Mouse (Mus musculus) fat pad, adult 2 months (tissue): ENCODE measurements at regions not wholly inside any gene's neighbourhood (a gene's known extent, or its start where the extent isn't known, plus 50 kb on each side); places are given as distances from the start of the nearest gene placed in this dataset.

Experiments
- DNase-seq: peaks from one replicate; pipeline ENCODE4 v3.0.0-alpha.2; 2011; ENCODE audit warnings: low read depth, low spot score; ENCODE audit errors: extremely low read depth

DNA sequence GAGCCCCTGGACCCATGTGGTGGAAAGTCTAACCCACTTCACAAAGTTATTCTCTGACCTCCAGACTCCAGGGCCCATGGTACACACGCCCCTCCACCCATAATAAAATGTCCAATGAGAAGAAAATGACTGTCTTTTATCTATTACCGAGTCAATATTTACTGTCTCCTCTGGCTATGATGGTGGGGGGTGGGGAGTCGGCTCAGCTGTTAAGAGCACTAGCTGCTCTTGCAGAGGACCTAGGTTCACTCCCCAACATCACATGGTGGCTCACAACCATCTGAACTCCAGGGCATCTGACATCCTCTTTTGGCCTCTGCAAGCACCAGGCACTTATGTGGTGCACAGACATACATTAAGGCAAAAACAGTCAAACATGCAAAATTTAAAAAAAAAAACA is 93.8 kb upstream of the Tmem189 start:
- DNase-seq = no peak

GRCm38 (mm10) chr2:167782231-167782999 is 92.8 kb upstream of the Tmem189 start:
- no peak for DNase-seq

GRCm38 (mm10) chr2:167781496-167781895 is 91.9 kb upstream of the Tmem189 start:
- no peak for DNase-seq

- DNase-seq = no peak
These were observed 89.1 kb upstream of the Tmem189 start for GRCm38 (mm10) chr2:167778691-167779090.

GRCm38 (mm10) chr2:167778271-167778670 is 88.6 kb upstream of the Tmem189 start:
- DNase-seq = no peak

GRCm38 (mm10) chr2:167777331-167778085 is 87.9 kb upstream of the Tmem189 start:
- DNase-seq = no peak

- DNase-seq = no peak
These were observed 86.9 kb upstream of the Tmem189 start for GRCm38 (mm10) chr2:167776251-167777168.

DNA sequence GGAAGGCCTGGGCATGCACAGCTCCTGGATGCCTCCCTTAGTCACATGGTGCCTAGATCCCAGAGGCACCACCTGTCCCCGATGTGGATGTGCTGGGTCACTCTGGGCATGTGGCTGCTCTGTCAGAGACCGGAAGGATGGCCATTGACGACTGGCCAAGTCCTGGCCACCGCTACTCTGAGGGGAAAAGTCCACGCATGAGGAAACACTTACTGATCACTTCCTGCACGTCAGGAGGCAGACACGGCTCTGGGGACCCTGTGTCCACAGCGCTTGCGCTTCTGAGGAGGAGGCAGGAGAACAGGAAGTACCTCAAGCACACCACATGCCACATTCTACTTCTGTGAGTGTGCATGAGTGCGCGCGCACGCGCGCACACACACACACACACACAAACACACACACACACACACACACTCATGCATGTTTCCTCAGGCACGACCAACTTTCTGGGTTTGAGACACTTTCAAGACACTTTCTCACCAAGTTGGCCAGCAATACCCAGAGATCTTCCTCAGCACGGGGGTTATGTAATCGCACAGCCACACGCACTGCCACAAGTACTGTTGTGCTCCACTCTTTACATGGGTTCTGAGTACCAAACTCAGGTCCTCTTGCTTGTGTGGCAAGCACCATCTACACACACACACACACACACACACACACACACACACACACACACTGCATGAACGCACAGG is 85.7 kb upstream of the Tmem189 start:
- no peak for DNase-seq

DNA sequence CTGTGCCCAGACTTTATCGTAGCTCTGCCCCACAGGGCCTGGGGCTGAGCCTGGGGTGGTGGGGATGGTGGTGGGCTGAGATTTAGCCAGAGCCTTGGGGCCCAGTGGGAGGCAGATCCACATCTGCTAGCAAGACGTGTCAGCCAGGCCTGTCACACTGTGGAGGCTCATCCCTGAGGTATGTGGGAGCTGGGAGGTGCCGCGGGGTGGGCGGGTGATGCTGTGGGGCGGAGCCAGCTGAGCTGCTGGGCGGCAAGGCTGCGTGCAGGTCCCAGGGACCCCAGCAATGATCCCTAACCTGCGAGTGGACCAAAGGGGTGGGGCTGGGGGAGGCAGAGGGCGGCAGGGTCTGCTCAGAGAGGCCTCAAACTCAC is 85.2 kb upstream of the Tmem189 start:
- DNase-seq = no peak

GRCm38 (mm10) chr2:167774166-167774805 is 84.7 kb upstream of the Tmem189 start:
- no peak for DNase-seq

DNA sequence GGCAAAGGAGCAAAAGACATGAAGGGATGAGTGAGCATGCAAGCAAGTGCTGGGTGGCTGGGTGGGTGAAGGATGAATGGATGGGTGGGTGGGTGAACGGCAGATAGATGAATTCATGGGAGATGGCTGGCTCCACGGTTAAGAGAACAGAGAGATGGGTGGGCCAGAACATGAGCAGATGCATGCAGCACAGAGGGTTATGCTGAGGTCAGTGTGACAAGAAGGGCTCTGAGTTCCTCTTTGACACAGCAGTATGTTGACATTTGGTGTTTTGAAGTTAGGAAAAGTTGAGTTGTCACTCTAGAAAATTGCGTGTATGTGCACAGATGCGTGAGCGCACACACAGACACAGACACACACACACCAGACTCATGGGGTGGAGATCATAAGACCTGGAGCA is 83.2 kb upstream of the Tmem189 start:
- no peak for DNase-seq

DNA sequence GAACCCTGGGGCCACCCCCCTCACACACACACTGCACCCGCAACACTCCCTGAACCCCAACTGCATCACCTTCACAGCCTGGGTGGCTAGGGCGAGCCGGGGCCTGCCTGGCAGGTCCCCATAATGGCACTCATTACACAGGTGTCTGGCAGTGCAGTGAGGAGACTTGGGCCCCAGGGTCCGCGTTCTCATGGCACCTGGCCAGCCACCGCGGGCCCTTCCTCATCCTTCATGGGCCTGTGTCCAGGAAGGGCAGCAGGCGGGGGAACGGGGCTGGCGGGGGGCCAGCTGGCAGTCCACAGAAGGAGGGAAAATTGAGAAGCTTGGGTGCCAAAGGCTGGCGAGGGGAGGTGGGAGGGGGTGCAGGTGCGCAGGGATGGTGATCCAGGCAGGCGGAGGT is 78.3 kb upstream of the Tmem189 start:
- no peak for DNase-seq

- DNase-seq = no peak
These were observed 77.7 kb upstream of the Tmem189 start for GRCm38 (mm10) chr2:167767371-167767770.

DNA sequence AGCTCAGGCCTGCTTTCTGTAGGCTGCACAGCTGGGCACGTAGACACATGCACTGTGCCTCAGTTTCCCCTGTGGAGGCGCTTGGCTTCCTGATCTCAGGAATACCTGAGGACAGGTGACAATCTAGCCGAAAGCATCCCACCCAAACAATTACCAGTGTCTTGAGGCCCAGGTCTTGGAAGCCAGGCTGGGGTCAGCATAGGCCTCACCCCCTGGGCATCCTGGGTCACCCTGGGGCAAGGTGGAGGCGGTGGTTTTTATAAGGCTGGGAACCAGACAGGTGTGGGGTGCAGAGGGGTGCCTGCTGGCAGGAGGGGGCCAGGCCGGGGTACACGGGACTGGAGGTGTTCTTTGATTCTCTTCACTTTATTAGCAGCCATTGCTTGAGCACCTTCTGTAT is 76.2 kb upstream of the Tmem189 start:
- no peak for DNase-seq

- no peak for DNase-seq
These were observed 75.6 kb upstream of the Tmem189 start for GRCm38 (mm10) chr2:167765072-167765800.

DNA sequence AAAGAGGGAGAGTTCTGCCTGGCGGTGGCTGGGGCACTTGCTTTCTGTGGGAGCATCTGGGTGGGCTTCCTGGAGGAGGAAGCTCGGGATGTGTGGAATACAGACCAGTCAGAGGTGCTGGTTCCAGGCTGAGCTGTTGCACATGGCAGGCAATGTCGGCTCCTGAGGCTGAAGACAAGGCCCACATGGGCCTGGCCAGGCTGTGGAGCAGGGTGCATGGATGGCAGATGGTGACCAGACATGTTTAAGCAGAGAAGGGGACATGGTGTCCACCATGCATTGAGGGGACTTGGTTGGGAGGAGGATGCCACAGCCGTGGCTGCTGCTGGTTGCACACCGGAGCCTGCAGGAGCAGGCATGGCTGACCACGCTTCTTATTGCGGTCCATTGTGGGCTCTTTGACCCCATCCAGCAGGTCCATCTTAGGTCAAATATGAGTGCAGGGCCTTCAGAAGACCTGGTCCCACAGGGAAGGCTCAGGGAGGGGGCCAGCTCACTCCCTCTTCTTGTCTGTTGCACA is 74.3 kb upstream of the Tmem189 start:
- DNase-seq = no peak

- no peak for DNase-seq
These were observed 71.8 kb upstream of the Tmem189 start for GRCm38 (mm10) chr2:167761404-167761936.

DNA sequence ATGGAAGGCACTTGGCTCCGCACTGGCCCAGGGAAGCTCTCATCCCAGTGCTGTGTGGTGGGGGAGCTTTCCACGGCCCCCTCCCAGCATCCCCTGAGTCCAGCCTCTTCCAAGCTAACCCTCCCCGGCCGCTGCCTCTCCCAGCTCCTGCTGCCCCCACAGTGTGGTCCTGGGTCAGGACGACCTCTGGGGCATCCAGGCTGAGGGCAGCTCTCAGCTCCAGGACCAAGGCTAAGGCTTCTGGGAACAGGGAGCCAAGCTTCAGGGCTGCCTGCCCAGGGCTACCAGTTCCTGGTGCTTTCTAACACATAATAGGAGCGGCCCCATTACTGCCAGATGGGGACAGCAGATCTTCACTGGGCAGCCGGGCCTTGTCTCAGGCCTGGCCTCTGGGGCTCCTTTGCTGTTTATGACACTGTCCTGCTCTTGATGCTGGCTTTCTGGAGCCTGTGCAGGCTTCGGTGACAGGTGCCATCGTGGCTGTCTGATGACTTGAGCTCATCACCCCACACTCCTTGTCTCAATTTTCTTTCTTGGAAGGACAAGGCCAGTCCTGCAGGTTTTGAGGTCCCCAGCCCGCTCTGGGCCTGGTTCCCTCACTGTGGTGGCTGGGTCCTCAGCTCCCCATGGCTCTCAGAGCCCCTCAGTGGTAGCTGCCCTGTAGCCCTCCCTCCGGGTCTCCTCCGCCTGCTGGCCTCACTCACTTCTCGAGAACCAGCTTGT is 71.2 kb upstream of the Tmem189 start:
- DNase-seq = no peak
